Mouse (Mus musculus): ENCODE data around the gene Chl1.

Gene Chl1

DNA sequence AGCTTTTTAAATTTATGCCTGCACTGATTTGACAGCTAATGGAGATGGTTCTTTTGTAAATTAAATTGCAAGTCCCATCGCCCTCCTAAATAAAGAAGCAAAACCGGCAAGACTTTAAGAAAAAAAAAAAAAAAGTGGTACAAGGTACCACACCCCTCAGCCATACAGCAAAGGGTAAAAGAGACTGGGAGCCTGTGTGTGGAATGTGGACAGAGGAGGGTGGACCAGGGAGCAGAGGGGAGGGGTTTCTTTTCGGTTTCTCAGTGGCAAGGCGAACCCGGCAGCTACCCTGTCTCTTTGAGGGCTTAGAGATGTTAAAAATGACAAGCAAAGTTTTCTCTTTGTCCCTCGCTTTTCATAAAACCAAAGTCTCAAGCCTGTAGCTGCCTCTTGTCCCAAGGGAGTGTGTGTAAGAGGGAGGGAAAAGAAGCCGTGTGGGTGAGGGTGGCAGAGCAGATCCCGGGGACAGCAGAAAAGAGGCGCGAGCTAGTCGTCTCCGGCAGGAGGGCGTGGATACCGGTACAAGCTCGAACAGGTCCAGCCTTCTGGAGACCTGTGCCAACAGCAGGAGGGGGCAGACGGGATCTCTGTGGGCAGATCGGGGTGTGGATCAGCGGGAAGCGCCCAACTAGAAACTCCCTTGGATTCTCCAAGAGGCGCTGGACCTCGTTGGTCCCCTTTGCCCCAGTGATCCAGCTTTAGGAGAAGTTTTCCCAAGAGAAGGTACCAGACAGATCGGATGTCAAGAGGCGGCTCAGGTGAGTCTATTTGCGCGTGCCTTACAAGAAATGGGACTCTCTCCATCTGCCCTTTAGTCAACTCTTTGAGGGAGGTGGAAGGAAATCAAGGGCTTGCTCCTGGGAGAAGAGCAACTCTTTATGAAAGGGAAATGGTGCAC is at the start of gene Chl1:
Gene Chl1 (plus strand): TSS at position 195 of the 898 bp plus-strand sequence.
- no peak for DNase-seq

DNA sequence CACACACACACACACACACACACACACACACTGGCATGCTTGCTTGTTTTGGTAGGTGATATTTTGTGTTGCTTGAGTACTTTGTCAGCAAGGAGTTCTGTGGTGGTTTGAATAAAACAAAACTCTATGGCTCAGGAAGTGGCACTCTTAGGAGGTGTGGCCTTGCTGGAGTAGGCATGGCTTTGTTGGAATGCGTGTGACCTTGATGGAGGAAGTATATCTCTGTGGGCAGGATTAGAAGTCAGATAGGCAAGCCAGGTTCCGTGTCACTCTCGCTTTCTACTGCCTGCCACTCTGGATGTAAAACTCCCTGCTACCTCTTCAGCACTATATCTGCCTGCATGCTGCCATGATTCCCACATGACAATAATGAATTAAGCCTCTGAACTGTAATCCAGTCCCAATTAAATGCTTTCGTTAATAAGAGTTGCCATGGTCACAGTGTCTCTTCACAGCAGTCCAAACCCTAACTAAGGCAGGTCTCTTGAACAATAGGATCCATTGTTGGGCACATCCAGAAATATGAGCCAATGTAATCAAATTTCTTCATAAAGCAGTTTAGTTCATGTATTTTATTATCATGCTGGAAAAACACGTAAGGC is 44.8 kb upstream of the Chl1 start:
- DNase-seq: no peak

DNA sequence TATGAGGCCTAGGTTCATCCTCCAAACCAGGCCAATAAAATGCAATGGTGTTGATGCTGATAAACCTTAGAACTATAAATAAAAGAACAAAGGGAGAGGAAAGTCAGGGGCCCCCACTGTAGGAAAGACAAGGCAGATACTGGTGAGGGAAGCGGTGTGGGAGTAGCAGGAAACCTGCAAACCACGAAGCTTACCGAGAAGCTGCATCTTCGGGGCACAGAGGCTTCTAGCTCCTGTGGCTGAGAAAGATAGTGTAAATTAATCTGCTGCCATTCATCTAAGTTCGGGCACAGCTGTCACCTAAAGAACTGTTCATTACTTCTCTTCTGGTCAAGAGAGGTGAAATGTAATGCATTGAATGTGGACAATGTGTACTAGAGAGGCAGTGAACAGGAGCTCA is 37.1 kb upstream of the Chl1 start:
- no peak for DNase-seq

DNA sequence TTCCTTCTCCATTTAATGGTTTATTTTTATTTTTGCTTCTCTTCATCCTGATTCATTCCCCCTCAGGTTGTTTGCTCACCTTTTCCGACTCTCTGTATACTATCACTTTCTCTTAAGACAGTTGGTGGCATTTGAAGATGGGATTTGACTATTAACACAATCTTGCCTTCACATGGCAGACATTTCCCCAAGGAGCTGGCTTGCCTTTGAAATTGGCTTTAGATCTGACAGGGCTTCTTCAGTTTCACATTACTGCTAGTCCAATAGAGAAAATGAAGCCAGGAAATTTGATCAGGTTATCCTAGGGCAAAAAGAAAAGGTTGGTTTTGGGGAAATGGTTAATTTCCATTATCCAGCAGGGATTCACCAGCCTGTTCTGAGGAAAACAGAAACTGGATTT is 23.2 kb upstream of the Chl1 start:
- no peak for DNase-seq

DNA sequence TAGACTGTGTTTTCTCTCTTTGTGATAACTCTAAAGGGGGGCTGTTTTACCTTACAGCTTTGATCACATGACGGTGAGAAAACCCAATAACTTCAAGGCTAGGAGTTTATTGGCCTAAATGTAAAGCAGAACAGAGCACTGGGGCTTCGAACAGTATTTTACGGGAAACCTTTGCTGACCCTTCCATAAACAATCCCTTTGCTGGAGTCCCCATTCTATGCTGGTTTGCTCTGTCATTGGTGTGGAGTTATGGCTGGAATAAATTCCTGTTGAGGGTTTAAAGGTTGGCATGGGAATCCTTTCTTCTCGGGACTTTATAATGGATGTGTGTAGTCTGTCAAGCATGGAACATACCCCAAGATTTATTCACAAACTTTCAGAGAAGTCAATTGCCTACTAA is 12.0 kb upstream of the Chl1 start:
- no peak for DNase-seq

DNA sequence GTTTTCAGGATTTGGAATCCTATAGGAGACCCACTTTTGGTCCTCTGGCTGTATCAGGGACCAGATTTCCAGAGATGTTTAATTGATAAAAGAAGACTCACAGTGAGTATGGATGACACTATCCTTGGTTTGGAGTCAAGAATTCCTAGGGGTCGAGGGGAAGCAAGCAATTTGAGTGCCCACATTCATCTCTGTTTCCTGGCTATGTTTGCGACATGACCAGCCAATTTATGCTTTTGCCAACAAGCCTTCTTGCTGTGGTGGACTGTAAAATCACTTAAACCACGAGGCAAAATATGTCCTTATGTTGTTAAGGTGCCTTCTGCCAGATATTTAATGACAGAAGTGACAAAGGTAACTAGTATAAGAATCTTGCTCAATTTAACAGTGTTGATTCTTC is 6.3 kb upstream of the Chl1 start:
- no peak for DNase-seq

DNA sequence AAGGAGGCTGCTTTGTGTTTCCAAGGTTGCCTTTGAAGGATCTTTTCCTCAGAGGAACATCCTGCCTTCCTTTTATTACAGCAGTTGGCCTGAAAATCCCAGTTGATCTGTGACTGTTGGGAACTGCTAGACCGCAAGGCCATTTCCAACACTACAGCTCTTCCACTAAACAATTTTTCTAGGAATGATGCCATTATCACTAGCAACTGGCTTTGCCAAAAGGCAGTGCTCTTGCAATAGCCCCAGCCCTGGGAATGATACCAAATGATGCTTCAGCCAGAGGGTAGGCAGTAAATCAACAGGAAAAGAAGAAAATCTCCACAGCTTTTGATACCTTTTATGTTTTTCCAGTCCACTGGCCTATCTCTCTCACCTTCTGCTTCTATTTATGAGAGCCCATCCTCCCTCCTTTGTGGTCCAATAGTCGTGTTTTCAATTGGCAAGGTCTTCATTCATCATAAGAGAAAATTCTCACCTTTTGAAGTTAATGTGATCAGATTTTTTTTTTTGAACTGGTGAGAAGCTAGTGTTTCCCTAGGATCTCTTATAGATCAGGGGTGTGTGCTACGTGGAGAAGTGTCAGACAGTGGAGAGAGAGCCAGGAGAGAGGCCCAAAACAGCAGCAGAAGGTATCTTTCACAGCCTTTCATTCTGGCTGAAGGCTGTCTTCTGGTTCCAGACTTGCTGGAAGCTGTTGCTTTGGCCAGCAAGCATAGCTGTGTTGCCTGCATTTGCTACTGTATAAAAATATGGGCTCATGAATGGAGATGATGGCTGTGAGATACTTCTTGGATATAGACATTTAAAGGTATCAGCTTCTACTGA is 2.4 kb upstream of the Chl1 start:
- DNase-seq: no peak

DNA sequence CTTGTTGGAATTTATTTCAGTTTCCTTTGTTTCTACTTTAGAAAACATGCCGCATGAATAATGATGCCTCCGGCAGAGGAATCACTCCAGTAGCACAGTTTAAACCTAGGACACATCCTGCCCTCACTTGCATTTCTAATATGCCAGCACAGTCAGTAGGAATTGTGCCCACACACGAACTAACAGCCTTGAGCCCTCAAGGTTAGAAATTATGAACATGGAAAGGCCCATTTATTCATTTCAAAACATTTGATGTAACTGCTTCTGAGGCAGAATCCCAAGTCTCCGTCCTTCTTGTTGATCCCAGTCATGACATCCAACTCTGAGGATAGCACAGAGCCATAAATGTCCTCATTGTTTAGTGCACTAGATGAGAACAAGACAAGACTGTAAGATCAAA is 790 bp upstream of the Chl1 start:
- DNase-seq: no peak

DNA sequence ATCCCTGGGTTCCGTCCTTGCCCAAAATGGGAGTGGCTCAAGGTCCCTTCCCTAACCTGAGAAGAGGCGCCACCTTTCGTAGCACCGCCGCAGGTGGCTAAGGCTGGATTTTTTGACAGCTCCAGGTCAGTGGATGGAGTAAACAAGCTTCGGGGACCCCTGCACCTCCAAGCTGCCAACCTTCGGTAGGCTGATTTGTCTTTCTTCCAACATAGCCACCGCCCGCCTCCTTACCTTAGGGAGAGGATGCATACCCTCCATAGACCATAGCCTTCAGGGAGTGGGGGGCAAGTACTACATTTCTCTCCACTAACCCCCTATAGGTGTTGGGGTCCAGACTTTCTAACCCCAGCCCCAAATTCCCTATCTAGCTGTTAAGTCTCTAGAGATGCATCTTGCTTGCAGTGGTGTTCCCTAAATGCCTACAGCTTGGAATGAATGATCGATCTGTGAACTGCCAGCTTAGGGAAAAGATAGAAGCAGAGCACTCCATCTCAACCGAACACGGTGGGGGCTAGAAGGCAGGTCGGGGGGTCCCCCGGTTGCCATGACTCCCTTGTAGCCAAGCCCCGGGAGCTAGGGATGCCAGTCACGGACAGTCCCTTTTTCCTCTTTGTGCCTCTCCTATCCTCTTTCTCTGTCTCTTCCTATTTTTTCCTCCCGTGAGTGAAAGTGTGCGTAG is 1.0 kb downstream of the Chl1 start:
- no peak for DNase-seq

DNA sequence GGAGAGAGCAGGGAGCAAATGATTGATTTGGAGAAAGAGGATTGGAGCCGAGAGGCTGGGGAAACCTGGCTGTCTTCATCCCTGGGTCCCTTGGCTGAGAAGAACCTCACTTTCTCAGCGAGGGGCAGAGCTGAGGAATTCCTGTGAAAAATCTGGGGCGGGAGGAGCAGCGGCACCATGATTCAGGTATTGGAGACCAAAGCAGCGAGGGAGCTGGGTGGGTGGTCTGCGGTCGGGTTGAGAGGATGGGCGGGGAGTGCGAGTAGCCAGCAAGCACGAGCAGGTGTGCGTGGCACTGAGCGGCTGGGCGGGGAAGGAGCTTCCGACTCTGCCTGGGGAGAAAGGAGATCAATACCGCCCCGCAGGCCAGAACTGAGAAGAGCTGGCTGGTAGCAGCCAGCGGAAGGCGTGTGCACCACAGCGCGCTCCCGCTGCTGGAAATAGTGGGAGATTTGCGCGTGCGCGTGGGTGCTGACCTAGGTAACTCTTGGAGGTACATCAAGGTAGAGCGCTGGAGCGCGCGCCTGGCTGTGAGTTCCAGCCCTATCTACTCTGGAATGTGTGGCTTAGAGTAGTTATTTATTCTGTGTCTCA is 1.7 kb downstream of the Chl1 start:
- DNase-seq: peak in 1 of 2 experiments; percentile 8

DNA sequence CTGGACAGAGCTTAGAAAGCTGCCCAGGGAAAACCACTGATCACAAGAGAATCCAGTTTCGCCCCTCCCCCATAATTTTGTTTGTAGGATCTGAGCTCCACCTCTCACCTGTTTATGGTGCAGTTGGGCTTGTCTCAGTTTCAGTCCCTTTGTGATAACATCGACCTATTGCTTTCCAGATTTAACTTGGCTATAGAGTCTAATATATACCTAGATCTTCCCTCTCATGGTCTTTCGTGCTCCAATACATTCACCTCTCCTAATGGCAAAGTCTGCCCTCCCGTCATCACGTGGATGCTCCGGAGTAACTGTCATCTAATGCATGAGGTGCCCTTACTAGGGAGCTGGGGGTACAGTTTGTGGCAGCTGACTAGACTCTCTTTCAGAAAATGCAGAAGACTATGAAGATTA is 2.5 kb downstream of the Chl1 start:
- no peak for DNase-seq

DNA sequence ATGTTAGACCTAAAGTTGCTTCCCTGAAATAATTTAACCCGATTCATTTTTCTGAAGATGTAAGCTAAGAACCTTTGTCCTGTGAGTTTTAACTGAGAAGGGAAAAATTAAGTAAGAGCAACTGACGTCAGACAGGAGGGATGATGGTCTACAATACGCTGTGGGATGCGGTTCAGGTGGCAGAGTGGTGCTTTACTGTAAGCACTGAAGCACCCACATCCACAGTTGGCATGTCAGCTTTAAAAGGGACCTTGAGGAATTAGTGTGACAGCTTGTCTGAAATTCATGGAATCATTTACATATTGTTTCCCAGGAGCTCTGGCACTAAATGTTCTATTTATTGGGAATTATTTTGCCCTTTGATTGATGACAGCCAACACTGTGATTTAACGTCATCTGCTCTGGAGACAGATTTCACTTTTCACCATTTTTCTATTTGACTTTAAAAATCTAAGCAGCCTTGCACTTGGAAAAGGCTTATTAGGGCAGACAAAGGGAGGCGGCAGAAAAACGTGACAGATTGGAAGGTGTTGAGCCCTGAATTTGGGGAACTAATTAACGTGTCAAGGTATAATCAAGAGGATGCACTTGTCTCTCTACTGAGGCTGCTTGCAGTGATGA is 3.3 kb downstream of the Chl1 start:
- DNase-seq: no peak

DNA sequence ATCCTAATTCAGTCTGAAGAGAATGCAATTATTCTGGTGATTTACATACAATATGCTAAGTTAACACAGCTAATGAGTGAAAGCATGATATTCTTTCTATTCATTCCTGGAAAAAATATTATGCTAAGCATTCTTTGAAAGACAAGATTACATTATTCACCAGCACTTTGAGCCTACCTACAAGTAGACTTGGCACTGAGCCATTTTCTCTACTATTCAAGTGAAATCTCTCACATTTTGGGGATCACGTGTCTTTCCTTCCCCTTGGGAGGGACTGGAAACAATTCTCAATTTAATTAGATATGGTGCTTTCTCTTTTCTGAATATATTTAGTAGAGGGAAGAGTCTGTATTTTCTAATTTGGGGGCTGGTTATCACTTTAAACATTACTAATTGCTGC is 4.0 kb downstream of the Chl1 start:
- DNase-seq: no peak

DNA sequence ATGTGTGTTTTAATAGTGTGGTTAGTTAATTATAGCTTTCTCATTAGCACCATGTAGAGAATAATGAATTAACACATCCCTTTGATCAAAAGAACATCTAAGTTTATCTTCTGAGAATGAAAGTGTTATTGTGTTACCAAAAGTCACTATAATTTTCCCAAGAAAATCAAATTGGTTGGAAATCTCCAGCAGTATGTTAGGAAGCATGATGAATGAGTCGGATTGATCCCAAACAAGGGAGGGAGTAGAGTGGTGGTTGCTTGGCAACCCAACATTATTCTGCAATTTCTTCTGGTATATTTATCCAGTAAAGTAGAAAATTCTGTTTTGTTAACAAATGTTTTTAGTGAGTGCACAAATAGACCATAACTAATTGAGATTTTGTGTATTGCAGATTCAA is 4.4 kb downstream of the Chl1 start:
- DNase-seq: no peak

DNA sequence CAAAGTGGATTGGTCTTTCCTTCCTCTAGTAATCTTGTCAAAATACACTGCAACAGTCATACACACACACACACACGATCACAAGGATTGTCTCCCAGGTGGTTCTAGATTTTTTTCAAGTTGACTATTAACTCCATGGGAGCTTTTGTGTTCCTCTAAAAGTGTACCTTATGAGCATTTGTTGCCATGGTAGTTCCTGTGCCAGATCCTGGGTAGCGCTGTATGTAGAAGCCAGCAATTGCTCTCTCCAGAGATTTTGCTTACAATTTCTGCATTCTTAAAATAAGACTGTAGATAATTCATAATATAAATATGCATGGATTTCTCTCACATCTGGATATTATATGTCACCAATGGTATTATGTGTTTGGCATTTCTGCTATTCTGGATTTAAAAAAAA is 9.2 kb downstream of the Chl1 start:
- DNase-seq: no peak

DNA sequence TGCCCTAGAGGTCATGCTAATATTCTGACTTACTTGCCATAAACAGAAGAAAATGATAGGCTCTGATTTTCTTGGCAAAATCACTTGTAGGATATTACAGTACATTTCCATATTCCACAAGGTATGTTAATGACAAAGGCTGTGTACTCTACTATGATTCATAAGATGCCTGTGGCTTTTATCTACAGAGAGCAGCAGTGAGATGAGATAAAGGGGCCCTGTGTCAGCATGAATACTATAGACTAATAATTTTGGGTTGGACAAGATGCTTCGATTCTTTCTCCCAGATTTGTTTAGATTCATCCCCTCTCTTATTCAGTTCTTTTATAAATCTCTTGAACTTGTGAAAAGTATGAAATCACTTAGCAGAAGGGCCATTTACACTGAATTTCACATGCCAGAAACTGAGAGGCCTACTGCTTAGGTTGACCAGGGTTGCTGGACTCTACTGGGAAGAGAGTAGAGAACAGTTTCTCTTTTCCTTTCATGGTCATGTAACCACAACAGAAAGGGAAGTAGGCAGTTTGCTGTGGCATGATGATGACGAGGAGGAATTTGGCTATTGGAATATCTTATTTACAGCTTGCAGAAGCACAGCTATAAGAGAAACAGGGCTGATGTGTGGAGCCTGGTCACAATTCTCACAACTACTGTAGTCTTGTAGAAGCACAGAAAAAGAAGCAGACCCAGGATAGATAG is 15.1 kb downstream of the Chl1 start:
- no peak for DNase-seq

DNA sequence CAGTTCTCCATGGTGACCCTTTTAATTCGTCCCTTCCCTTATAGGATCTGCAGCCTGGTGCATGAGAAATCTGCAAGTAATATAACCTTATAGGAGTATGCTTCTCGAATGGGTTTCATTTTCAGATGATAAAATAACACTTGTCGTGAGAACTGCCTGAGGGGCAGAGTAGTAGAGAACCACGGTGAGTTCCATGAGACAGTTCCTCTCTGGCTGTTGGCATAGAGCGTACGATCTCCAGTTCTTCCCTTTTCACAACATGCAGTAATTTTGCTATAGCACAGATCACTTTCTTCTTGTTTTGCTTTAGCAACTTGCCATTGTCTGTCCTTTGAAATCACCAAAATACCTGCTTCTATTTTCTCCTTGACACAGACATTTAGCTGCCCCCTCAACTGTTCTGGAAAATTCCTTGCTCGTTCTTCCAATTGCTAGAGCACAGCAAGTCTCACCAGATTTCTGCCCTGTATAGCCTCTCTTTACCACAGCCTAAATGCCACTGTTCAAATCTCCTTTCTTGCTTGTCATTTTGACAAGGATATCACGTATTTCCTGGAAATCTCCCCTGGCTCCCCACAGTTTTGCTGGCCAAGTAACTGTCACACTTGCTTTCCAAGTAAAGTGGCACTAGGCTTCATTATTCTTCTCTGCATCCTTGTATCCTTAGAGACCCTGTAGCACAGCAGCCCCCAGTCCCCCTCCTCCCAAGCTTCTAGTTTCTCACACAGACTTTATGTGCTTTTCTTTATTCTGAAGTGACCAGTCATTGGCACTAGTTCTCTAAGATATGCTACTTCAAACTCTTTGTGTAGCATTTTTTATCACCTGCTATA is 16.8 kb downstream of the Chl1 start:
- DNase-seq: no peak

DNA sequence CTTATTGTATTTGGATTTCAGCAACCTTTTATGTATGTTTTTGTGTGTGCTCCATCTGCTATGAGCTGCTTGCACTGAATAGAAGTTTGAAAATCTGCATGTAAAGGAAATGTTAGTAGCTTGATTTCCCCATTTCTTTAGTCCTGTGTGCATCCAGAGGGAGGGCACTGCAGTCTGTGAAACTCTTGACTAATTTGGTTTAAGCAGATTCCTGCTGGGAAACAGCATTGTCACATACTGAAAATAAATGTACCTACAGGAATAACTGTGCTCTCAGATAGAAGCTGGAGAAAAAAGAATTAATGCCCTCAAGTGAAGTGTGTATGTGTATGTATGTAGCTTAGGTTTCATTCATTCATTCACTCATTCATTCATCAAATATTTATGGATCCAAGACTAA is 22.7 kb downstream of the Chl1 start:
- no peak for DNase-seq

DNA sequence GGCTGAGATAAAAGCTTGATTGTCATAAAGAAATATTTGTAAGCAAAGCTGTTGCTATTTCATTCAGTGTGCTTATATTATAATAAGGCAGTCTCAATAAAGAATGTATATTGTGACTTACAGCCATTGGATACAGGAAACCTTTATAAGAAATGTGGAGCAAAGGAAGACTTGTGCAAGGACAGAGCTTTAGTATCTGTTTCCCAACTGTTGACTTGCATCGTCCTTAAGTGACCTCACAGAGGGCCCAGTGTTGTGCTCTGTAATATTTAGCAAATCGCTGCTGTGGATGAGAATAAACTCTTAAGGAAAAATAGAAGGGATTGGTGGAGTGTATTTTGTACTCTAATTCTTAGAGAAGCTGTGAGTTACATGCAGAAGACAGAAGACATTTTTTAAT is 23.6 kb downstream of the Chl1 start:
- DNase-seq: no peak

DNA sequence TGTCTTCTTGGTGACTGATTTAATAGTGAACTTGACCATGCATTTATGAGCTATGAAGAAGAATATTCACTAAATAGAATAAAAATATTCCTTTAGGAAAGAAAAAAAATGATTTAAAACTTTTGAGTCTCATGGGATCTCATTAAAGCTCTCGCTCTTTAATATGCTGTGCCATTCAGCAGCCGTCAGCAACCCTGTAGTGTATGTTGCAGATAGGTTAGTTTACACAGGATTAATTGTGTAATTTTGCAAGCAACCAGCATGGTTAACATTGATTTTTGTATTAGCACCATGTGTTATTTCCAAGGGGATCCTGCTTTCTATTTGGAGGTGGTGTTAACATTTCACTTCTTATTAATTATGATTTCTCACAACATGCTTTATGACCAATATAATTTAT is 32.2 kb downstream of the Chl1 start:
- no peak for DNase-seq

DNA sequence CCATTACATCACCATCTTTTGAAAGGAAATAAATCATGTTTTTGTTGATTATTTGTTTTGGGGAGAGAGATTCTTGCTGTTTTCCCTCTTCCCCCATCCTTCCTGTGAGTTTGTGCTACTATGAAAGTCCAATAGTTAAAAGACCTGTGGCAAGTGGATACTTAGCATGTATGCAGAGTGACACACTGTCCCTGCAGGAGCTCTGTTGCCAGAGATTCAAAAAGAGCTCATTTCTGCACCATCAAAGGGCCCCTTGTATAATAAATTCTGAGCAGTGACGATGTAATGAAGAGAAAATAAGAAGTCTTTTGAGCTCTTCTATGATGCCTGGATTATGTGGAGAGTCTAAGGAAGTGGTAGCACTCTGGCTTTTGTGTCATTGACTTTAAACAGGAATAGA is 33.4 kb downstream of the Chl1 start:
- DNase-seq: no peak

Data from kidney, adult 8-10 months (tissue).